ENCODE assay signal across 9 mouse cellular contexts in the genomic region with DNA sequence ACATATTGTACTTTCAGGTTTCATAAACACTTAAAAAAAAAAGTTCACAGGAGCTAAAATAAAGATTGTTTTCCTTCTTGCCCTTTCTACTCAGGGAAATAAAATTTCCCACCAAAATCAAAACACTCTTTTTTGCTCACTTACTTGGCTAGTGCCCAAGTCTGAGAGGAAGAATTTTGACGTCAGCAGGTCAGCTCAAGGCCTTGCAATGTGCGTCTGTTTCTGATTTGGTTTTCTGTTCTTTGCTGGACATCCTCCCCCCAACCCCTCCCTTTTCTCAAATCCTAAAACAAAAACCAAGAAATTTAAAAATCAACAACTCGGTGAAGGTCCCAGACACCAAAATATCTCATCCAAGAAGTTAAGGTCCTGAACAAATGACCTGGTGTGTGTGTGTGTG.
DNase-seq lines count a peak whose midpoint lies in the region; ATAC-seq lines count a peak whose summit lies in the region.
"Had no signal": no experiment of that assay in that cellular context is flagged by ENCODE, and none has a peak within 500 bp of the region (broad histone marks: within the 10 kb centered on the region; RNA-seq: fewer than 3 reads in every experiment).

No protein-coding gene starts in this region.

- DNase-seq in midbrain, embryonic 14.5 days: peak; percentile 14
- peak; percentile 29 for DNase-seq in mesoderm, embryonic 11.5 days (ENCODE audit: low read depth, low spot score)
- no peak for DNase-seq in B cell, adult 2 months
- DNase-seq in forebrain, embryonic 11.5 days (ENCODE audit: low spot score): no peak

- H3K4me1 ChIP-seq in midbrain, embryonic 14.5 days (ENCODE audit: control insufficient read depth, insufficient read depth, low read length): no peaks in the 10 kb centered on the region
- no peaks in the 10 kb centered on the region for H3K4me1 ChIP-seq in midbrain, embryonic 16.5 days (ENCODE audit: control insufficient read depth, insufficient read depth, low read length)
- peaks cover 7% of the 10 kb centered on the region; the same call in 1 of the 2 replicates for H3K4me1 ChIP-seq in embryonic facial prominence, embryonic 12.5 days
- no peaks in the 10 kb centered on the region; the same call in 1 of the 2 replicates for H3K4me1 ChIP-seq in kidney, embryonic 14.5 days (ENCODE audit: control insufficient read depth, insufficient read depth, low read length)
- no peaks in the 10 kb centered on the region for H3K4me1 ChIP-seq in forebrain, embryonic 13.5 days
- no peaks in the 10 kb centered on the region for H3K4me1 ChIP-seq in forebrain, embryonic 11.5 days (replicated peaks; ENCODE audit: control insufficient read depth, insufficient read depth, low read length)
- H3K4me1 ChIP-seq: embryonic facial prominence, embryonic 15.5 days had no signal

- H3K4me3 ChIP-seq in midbrain, embryonic 14.5 days (replicated peaks; ENCODE audit: low read depth, low read length): no peak overlapping the region
- no peak overlapping the region for H3K4me3 ChIP-seq in midbrain, embryonic 16.5 days (ENCODE audit: low read depth, low read length)
- H3K4me3 ChIP-seq in embryonic facial prominence, embryonic 12.5 days: no peak overlapping the region
- H3K4me3 ChIP-seq in kidney, embryonic 14.5 days (ENCODE audit: low read length): no peak overlapping the region
- H3K4me3 ChIP-seq in forebrain, embryonic 13.5 days: no peak overlapping the region
- no peak overlapping the region for H3K4me3 ChIP-seq in forebrain, embryonic 11.5 days (ENCODE audit: low read depth, low read length)
- H3K4me3 ChIP-seq: embryonic facial prominence, embryonic 15.5 days had no signal

- H3K9me3 ChIP-seq in midbrain, embryonic 14.5 days (ENCODE audit: control insufficient read depth, low read length): no peaks in the 10 kb centered on the region
- no peaks in the 10 kb centered on the region for H3K9me3 ChIP-seq in midbrain, embryonic 16.5 days (replicated peaks; ENCODE audit: control insufficient read depth, low read length, poor library complexity, severe bottlenecking)
- H3K9me3 ChIP-seq in embryonic facial prominence, embryonic 12.5 days: no peaks in the 10 kb centered on the region
- H3K9me3 ChIP-seq in kidney, embryonic 14.5 days (ENCODE audit: control insufficient read depth, low read length): no peaks in the 10 kb centered on the region
- H3K9me3 ChIP-seq in forebrain, embryonic 13.5 days (replicated peaks): peaks cover 4% of the 10 kb centered on the region; the same call in 1 of the 2 replicates
- no peaks in the 10 kb centered on the region for H3K9me3 ChIP-seq in forebrain, embryonic 11.5 days (ENCODE audit: control insufficient read depth, low read length)
- H3K9me3 ChIP-seq: embryonic facial prominence, embryonic 15.5 days had no signal

- H3K27ac ChIP-seq in midbrain, embryonic 14.5 days (replicated peaks; ENCODE audit: low read depth, low read length): no peak overlapping the region
- no peak overlapping the region for H3K27ac ChIP-seq in midbrain, embryonic 16.5 days (ENCODE audit: low read length)
- peak overlapping the region; percentile 82 for H3K27ac ChIP-seq in embryonic facial prominence, embryonic 12.5 days
- H3K27ac ChIP-seq in kidney, embryonic 14.5 days (ENCODE audit: low read depth, low read length): peak overlapping the region; percentile 51; the same call in 1 of the 2 replicates
- H3K27ac ChIP-seq in forebrain, embryonic 13.5 days: no peak overlapping the region
- H3K27ac ChIP-seq in forebrain, embryonic 11.5 days (ENCODE audit: low read depth, low read length): no peak overlapping the region
- H3K27ac ChIP-seq: embryonic facial prominence, embryonic 15.5 days had no signal

- peaks cover 31% of the 10 kb centered on the region for H3K36me3 ChIP-seq in midbrain, embryonic 14.5 days (ENCODE audit: control insufficient read depth, insufficient read depth, low read length)
- peaks cover 13% of the 10 kb centered on the region for H3K36me3 ChIP-seq in midbrain, embryonic 16.5 days (ENCODE audit: control insufficient read depth, insufficient read depth, low read length)
- peaks cover 19% of the 10 kb centered on the region for H3K36me3 ChIP-seq in embryonic facial prominence, embryonic 12.5 days
- no peaks in the 10 kb centered on the region for H3K36me3 ChIP-seq in kidney, embryonic 14.5 days (ENCODE audit: control insufficient read depth, insufficient read depth, low read length)
- peaks cover 42% of the 10 kb centered on the region for H3K36me3 ChIP-seq in forebrain, embryonic 13.5 days (ENCODE audit: poor library complexity, severe bottlenecking)
- H3K36me3 ChIP-seq in forebrain, embryonic 11.5 days (ENCODE audit: control insufficient read depth, insufficient read depth, low read length): no peaks in the 10 kb centered on the region; the same call in 1 of the 2 replicates

- no peaks in the 10 kb centered on the region for H3K27me3 ChIP-seq in midbrain, embryonic 14.5 days (ENCODE audit: control insufficient read depth, insufficient read depth, low read length)
- no peaks in the 10 kb centered on the region for H3K27me3 ChIP-seq in midbrain, embryonic 16.5 days (ENCODE audit: control insufficient read depth, insufficient read depth, low read depth, low read length)
- no peaks in the 10 kb centered on the region for H3K27me3 ChIP-seq in embryonic facial prominence, embryonic 12.5 days
- H3K27me3 ChIP-seq in kidney, embryonic 14.5 days (ENCODE audit: control insufficient read depth, insufficient read depth, low read length): no peaks in the 10 kb centered on the region
- no peaks in the 10 kb centered on the region for H3K27me3 ChIP-seq in forebrain, embryonic 13.5 days
- no peaks in the 10 kb centered on the region for H3K27me3 ChIP-seq in forebrain, embryonic 11.5 days (ENCODE audit: control insufficient read depth, insufficient read depth, low read length)
- H3K27me3 ChIP-seq: embryonic facial prominence, embryonic 15.5 days had no signal

- no peak for ATAC-seq in midbrain, embryonic 14.5 days (ENCODE audit: low FRiP score, low TSS enrichment)
- no peak for ATAC-seq in midbrain, embryonic 16.5 days
- ATAC-seq in embryonic facial prominence, embryonic 12.5 days (ENCODE audit: insufficient number of reproducible peaks, insufficient read depth, low FRiP score, low TSS enrichment): 0 out of 2 replicates have a peak, but pooled peaks have one; percentile 24
- ATAC-seq in kidney, embryonic 14.5 days (ENCODE audit: low FRiP score, low TSS enrichment): no peak
- no peak for ATAC-seq in forebrain, embryonic 13.5 days
- ATAC-seq in forebrain, embryonic 11.5 days (replicated peaks; ENCODE audit: low FRiP score): no peak

- H3K4me2 ChIP-seq in midbrain, embryonic 14.5 days (ENCODE audit: low read length): no peak overlapping the region
- H3K4me2 ChIP-seq in midbrain, embryonic 16.5 days (ENCODE audit: low read length): no peak overlapping the region
- H3K4me2 ChIP-seq in embryonic facial prominence, embryonic 12.5 days (replicated peaks): no peak overlapping the region
- no peak overlapping the region for H3K4me2 ChIP-seq in kidney, embryonic 14.5 days (replicated peaks; ENCODE audit: low read depth, low read length)
- H3K4me2 ChIP-seq in forebrain, embryonic 13.5 days: no peak overlapping the region
- no peak overlapping the region for H3K4me2 ChIP-seq in forebrain, embryonic 11.5 days (ENCODE audit: low read depth, low read length, severe bottlenecking)
- H3K4me2 ChIP-seq: embryonic facial prominence, embryonic 15.5 days had no signal

- WGBS in midbrain, embryonic 14.5 days: 81% methylated on average over 3 of the region's 3 CpGs
- WGBS in midbrain, embryonic 16.5 days: 76% methylated on average over 3 of the region's 3 CpGs
- 23% methylated on average over 3 of the region's 3 CpGs for WGBS in embryonic facial prominence, embryonic 12.5 days
- WGBS in kidney, embryonic 14.5 days: 53% methylated on average over 3 of the region's 3 CpGs
- 69% methylated on average over 3 of the region's 3 CpGs for WGBS in forebrain, embryonic 13.5 days
- 76% methylated on average over 3 of the region's 3 CpGs for WGBS in forebrain, embryonic 11.5 days

- H3K9ac ChIP-seq in midbrain, embryonic 14.5 days (replicated peaks; ENCODE audit: low read length): no peak overlapping the region
- no peak overlapping the region for H3K9ac ChIP-seq in midbrain, embryonic 16.5 days (ENCODE audit: low read depth, low read length)
- H3K9ac ChIP-seq in embryonic facial prominence, embryonic 12.5 days: no peak overlapping the region
- no peak overlapping the region for H3K9ac ChIP-seq in kidney, embryonic 14.5 days (ENCODE audit: low read depth, low read length)
- H3K9ac ChIP-seq in forebrain, embryonic 13.5 days: no peak overlapping the region
- no peak overlapping the region for H3K9ac ChIP-seq in forebrain, embryonic 11.5 days (ENCODE audit: low read length)
- H3K9ac ChIP-seq: embryonic facial prominence, embryonic 15.5 days had no signal

Comparison
In these comparisons a context has a peak if more than half of its experiments do, and no peak if none do; other contexts are left out.
1. DNase-seq: peak in midbrain, embryonic 14.5 days (single experiment) and mesoderm, embryonic 11.5 days (single experiment); none in B cell, adult 2 months (0 of 2) and forebrain, embryonic 11.5 days (single experiment).
2. H3K27ac ChIP-seq: peak in embryonic facial prominence, embryonic 12.5 days (single experiment) and kidney, embryonic 14.5 days (single experiment); none in midbrain, embryonic 14.5 days (single experiment), midbrain, embryonic 16.5 days (single experiment), forebrain, embryonic 13.5 days (single experiment) and forebrain, embryonic 11.5 days (single experiment).